Mouse (Mus musculus) hindbrain, embryonic 14.5 days (tissue): ENCODE measurements around the gene Ruvbl2. TPM values are rescaled to one million over a fixed set of nuclear protein-coding genes. Genes with fewer than 3 reads are reported as not detected.

ENCODE experiments used
- ATAC-seq: fragments of 200-750 bp; cut with Nextera tagmentation; 2 replicates; pipeline ENCODE4 v1.8.0; 2017; ENCODE audit warnings: moderate number of reproducible peaks, mild to moderate bottlenecking, moderate TSS enrichment, moderate library complexity; ENCODE audit not compliant: low FRiP score
- DNase-seq: peaks from one replicate; pipeline ENCODE4 v3.0.0-alpha.2; 2015; ENCODE audit warnings: low spot score
- H3K27ac ChIP-seq: fragments of 300-500 bp; sonication (generic); 2 replicates; pipeline ENCODE4 v1.5.1; 2014; ENCODE audit warnings: mild to moderate bottlenecking, moderate library complexity
- H3K27me3 ChIP-seq: fragments of 300-500 bp; sonication (generic); 2 replicates; pipeline ENCODE4 v1.6.1; 2014; ENCODE audit warnings: mild to moderate bottlenecking, low read length, mixed read lengths; ENCODE audit not compliant: control insufficient read depth, insufficient read depth
- H3K36me3 ChIP-seq: fragments of 300-500 bp; sonication (generic); replicated peaks from 2 replicates; pipeline ENCODE4 v1.6.1; 2014; ENCODE audit not compliant: control insufficient read depth, insufficient read depth
- H3K4me1 ChIP-seq: fragments of 300-500 bp; sonication (generic); replicated peaks from 2 replicates; pipeline ENCODE4 v1.6.1; 2014; ENCODE audit warnings: antibody characterized with exemption, low read length, mixed read lengths; ENCODE audit not compliant: control insufficient read depth, insufficient read depth
- H3K4me2 ChIP-seq: fragments of 300-500 bp; sonication (generic); replicated peaks from 2 replicates; pipeline ENCODE4 v1.6.1; 2014; ENCODE audit warnings: mild to moderate bottlenecking, moderate library complexity
- H3K4me3 ChIP-seq: fragments of 300-500 bp; sonication (generic); replicated peaks from 2 replicates; pipeline ENCODE4 v1.5.1; 2014; ENCODE audit warnings: mild to moderate bottlenecking, low read length
- H3K9ac ChIP-seq: fragments of 300-500 bp; sonication (generic); 2 replicates; pipeline ENCODE4 v1.6.1; 2014
- H3K9me3 ChIP-seq: fragments of 300-500 bp; sonication (generic); 2 replicates; pipeline ENCODE4 v1.6.1; 2016; ENCODE audit warnings: low read length; ENCODE audit not compliant: control insufficient read depth
- WGBS: fragments of 180-500 bp; shearing (Covaris S2); extraction: QIAGEN DNeasy Blood & Tissue Kit; methylation state at CpG from one replicate; pipeline ENCODE4 v1.1.7; 2014; 5-methylcytosine and 5-hydroxymethylcytosine counted together
- polyA plus RNA-seq: library from polyadenylated mRNA; unstranded; fragments of >200 nt; fragmentation: Nextera tagmentation; extraction: Ambion mirVana; gene quantifications from 2 replicates; pipeline ENCODE4 v1.2.1, GENCODE M21; 2014

The Ruvbl2 gene
- polyA plus RNA-seq, 1 experiment from 2014 or later = 83.9 TPM

DNA sequence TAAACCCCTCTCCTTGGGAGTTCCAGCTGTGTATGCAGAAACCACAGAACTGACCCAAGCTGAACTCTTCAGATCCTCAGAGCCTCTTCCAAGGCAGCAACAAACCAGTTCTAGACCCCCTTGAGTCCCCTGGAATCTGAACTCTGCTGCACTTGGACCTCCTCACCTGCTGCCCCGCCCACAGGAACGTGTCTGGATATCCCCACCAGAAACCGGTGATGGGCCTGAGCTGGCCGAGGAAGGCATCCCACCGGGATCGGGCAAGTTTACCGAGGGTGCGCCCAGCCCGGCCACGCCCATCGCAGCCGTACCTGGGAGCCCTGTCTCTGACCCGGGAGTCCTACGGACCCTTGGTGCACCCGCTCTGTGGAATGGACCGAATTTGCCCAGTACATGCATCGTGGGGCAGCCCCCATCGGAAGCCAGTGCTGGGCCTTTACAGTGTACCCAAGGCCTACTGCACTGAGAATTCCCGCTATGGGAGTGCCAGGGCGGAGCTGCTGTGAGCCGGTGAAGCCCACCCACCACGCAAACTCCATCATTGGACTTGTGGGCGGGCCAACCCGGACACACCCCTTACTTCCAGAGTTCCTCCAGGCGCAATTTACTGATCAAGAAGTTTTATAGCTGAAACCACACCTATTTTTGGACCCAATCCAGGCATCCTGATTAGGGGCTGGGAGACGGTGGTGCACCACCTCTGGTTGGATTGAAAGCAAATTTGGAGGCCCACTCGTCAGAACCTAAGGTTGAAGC, 17.9 kb downstream of the Ruvbl2 start:
- no peak for ATAC-seq

DNA sequence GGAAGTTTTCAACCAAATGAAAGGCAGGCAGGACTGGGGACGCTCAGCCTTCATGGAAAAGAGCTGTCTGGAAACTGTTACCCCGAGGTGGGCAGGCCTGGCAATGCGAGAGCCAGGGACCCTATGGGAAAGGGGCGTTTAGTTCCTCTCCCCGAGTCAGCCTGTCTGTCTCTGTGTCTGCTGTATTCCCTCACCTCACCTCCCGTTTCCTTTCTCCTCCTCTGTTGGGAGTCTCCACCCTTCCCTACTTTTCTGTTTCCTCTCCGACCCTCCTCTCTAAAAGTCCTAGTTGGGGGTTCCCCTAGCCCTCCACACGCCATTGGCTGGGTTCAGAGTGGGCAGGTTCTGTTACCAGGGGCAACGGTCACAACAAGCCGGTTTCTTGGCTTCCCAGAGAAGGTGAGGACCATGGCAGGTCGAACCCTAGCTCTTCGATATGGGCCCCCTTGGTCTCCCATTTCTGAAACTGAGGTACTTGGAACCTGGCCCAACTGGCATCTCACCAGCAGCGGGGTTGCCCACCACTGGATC, 19.9 kb downstream of the Ruvbl2 start:
- Histone ChIP-seq H3K27ac (no peak overlapping the region), H3K9me3 (no peaks in the 10 kb centered on the region), H3K9ac (no peak overlapping the region), H3K4me1 (peaks cover 10% of the 10 kb centered on the region), H3K4me3 (no peak overlapping the region), H3K36me3 (peaks cover 30% of the 10 kb centered on the region), H3K4me2 (no peak overlapping the region), H3K27me3 (peaks cover 87% of the 10 kb centered on the region)
- 12% methylated on average over 13 of the region's 13 CpGs for WGBS
- no peak for DNase-seq
- ATAC-seq = no peak

More for the DNA sequence above, 17.9 kb downstream of the Ruvbl2 start:
- H3K36me3 ChIP-seq = peaks cover 50% of the 10 kb centered on the region
- H3K4me1 ChIP-seq = no peaks in the 10 kb centered on the region
- H3K27ac ChIP-seq = no peak overlapping the region
- no peak overlapping the region for H3K9ac ChIP-seq
- H3K9me3 ChIP-seq = no peaks in the 10 kb centered on the region
- WGBS = 12% methylated on average over 27 of the region's 27 CpGs
- peaks cover 67% of the 10 kb centered on the region for H3K27me3 ChIP-seq
- H3K4me2 ChIP-seq = no peak overlapping the region
- H3K4me3 ChIP-seq = no peak overlapping the region
- no peak for DNase-seq

DNA sequence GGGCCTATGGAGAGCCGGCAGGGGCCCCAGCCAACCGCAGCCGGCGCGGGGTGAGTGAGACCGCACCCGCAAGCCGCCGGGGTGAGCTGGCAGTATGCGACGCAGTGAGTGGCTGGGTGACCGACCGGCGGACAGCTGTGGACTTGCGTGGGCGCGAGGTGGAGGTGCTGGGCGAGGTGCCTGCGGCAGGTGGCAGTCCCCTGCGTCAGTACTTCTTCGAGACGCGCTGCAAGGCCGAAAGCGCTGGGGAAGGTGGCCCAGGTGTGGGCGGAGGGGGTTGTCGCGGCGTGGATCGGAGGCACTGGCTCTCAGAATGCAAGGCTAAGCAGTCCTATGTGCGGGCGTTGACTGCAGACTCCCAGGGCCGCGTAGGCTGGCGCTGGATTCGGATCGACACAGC, 22.3 kb downstream of the Ruvbl2 start:
- no peak overlapping the region for H3K27ac ChIP-seq
- 10% methylated on average over 37 of the region's 37 CpGs for WGBS
- peaks cover 99% of the 10 kb centered on the region for H3K27me3 ChIP-seq
- H3K4me3 ChIP-seq = no peak overlapping the region
- ATAC-seq (no peak), DNase-seq (no peak)
- H3K9ac ChIP-seq = no peak overlapping the region
- H3K9me3 ChIP-seq = no peaks in the 10 kb centered on the region
- peaks cover 6% of the 10 kb centered on the region; the same call in 1 of the 2 replicates for H3K36me3 ChIP-seq
- peaks cover 10% of the 10 kb centered on the region for H3K4me1 ChIP-seq
- peak overlapping the region; percentile 10; the same call in 1 of the 2 replicates for H3K4me2 ChIP-seq

DNA sequence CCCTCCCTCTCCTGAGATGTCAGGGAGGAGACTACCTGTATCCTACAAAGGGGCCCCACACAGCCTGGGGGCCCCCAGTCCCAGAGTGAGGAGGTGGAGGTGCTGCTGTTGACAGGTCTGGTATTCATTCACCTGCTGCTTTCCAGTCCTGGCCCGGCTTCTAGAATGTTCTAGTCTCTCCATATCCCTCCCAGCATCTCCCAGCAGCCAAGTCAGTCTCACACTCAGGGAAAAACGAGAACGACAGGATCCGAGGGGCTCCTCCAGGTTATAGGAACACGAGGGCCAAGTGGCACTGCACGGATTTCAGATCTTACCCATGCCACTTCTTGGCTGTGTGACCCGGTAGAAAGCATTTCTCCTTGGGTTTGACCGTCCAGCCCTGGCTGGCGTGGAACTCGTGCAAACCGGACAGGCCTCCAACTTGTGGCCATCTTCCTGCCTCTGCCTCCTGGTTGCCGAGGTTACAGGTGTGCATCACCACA, 23.1 kb downstream of the Ruvbl2 start:
- Histone ChIP-seq H3K4me1 (peaks cover 10% of the 10 kb centered on the region), H3K4me3 (no peak overlapping the region), H3K9ac (no peak overlapping the region), H3K36me3 (no peaks in the 10 kb centered on the region), H3K27ac (no peak overlapping the region), H3K4me2 (no peak overlapping the region), H3K27me3 (peaks cover 99% of the 10 kb centered on the region), H3K9me3 (no peaks in the 10 kb centered on the region)
- DNase-seq (no peak), ATAC-seq (no peak)
- 47% methylated on average over 12 of the region's 12 CpGs for WGBS

DNA sequence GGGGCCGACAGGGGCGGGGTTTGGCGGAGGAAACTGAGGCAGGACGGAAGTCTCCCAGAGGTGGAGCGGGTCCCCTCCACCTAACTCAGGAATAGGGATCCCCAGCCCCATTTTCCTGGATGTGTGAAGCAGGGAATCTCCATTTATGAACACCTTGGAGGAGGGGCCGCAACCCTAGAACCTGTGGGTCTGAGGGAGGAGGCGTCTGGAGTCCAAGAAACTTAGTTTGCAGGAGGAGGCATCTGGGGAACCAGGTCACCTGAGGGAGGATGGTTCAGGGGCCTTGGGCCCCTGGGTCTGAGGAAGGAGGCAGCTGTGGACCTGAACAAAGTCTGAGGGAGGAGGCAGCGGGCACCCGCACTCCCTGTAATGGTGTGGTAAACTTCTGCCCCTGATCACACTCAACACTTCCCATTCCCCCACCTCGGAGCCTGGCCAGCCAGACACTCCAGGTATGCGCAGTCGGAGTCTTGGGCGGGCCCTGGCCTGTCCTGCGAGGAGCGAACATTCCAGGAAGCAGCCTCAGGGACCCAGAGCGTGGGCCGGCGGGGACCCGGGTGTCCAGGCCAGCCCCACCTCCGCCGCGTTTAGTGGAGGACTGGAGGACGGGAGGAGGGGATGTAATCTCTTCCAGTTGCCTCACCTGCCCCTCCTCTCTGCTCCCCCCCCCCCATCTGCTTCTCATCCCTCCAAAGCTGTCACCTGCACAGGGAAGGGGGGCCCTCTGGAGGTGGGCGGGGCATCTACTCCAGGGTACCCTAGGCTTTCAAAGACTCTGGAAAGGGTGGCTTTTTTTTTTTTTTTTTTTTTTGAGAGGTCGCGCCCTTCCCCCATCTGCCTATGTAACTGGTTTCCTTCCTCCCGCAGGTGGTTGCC, 23.8 kb downstream of the Ruvbl2 start:
- Histone ChIP-seq H3K27me3 (peaks cover 99% of the 10 kb centered on the region), H3K27ac (no peak overlapping the region), H3K4me1 (peaks cover 10% of the 10 kb centered on the region), H3K9ac (peak overlapping the region; percentile 54), H3K4me2 (peak overlapping the region; percentile 69), H3K9me3 (no peaks in the 10 kb centered on the region), H3K36me3 (no peaks in the 10 kb centered on the region), H3K4me3 (peak overlapping the region; percentile 41)
- DNase-seq (no peak), ATAC-seq (no peak)
- 3% methylated on average over 27 of the region's 27 CpGs for WGBS

DNA sequence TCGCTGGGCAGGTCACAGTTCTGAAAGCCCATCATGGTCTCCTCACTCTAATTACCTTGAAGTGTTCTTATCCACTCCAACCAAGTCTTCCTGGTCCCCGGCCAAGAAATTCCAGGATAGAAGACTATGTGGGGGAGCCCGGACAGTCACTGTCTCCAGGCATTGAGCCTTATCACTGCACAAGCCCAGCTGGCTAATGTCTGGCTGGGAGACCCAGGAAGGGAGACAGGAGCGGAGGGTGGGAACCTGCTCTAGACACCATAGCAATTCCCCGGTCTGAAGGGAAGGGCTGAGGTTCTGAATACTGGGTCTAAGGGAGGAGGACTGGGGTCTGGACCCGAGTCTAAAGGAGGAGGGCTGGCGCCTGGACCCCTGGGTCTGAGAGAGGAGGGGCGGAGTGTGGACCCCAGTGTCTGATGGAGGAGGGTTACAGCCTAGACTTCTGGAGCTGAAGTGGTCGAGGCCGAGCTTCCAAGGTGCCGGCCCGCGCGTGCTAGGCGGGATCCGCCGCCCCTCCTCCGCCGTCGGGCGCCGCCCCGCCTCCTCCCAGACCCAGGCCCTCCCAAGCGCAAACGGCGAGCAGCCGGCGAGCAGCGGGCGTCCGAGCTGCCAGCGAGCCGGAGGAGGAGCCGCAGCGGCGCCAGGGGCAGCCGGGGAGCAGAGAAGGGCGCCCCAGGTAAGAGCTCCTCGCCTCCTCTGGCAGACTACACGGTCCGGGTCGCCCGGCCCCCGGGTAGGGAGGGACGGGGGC, 24.6 kb downstream of the Ruvbl2 start, which contains the start of gene Ntf5:
Gene Ntf5, plus strand, starts transcription at position 583 of the 751 bp plus-strand sequence.
- Histone ChIP-seq H3K36me3 (no peaks in the 10 kb centered on the region), H3K4me2 (peak within 1 kb of the TSS; percentile 69), H3K27me3 (peaks cover 99% of the 10 kb centered on the region), H3K4me1 (peaks cover 10% of the 10 kb centered on the region), H3K4me3 (peak within 1 kb of the TSS; percentile 41), H3K9ac (peak within 1 kb of the TSS; percentile 54), H3K9me3 (no peaks in the 10 kb centered on the region), H3K27ac (no peak within 1 kb of the TSS)
- DNase-seq (no peak), ATAC-seq (no peak)
- WGBS = 3% methylated on average over 45 of the region's 45 CpGs

DNA sequence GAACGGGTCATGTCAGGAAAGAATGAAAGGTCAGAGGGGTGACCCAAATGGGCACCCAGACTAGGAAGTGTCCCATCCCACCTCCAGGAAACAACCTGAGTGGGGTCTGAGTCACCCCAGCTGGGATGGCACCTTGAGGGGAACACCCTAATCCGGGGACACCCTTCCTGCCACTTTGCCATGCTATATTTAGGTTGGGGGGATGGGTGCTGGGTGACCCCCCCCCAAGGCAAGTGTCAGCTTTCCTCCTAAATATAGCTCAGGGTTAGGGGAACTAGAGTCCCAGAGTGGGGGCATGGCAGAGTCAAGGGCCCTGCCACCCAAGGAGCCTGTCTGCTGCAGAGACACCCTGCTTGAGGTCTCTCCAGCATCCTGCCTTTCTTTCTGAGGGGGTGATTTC, 25.5 kb downstream of the Ruvbl2 start:
- H3K27ac ChIP-seq = no peak overlapping the region
- WGBS = 93% methylated on average over 2 of the region's 2 CpGs

DNA sequence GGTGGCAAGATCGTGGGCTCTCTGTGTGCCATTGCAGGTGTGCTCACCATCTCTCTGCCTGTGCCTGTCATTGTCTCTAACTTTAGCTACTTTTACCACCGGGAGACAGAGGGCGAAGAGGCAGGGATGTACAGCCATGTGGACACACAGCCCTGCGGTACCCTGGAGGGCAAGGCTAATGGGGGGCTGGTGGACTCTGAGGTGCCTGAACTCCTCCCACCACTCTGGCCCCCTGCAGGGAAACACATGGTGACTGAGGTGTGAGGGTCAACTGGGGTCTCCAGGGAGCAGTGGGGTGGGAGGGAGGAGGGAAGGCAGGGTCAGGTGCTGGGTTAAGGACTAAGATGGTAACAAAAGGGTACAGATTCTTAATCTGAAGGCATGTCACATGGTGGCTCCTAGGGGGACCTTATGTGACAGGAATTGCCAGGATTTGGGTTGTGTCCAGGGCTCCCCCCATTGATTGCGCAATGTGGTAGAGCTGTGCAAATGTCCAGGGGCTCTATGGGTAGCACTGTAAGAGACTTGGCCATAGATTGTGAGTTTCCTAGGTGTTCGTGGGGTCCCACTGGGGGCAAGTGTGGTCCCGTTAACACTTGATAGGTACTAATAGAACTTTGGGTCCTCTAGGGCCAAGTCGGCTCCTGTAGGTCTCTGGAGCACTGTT, 28.3 kb downstream of the Ruvbl2 start:
- no peak for ATAC-seq
- WGBS = 87% methylated on average over 8 of the region's 8 CpGs
- Histone ChIP-seq H3K4me3 (no peak overlapping the region), H3K4me2 (no peak overlapping the region), H3K9ac (no peak overlapping the region), H3K27me3 (peaks cover 99% of the 10 kb centered on the region), H3K27ac (no peak overlapping the region), H3K4me1 (peaks cover 10% of the 10 kb centered on the region), H3K36me3 (no peaks in the 10 kb centered on the region), H3K9me3 (no peaks in the 10 kb centered on the region)
- no peak for DNase-seq

More for the DNA sequence above, 25.5 kb downstream of the Ruvbl2 start:
- Histone ChIP-seq H3K4me1 (peaks cover 10% of the 10 kb centered on the region), H3K9me3 (no peaks in the 10 kb centered on the region), H3K4me3 (no peak overlapping the region), H3K9ac (no peak overlapping the region), H3K36me3 (no peaks in the 10 kb centered on the region), H3K27me3 (peaks cover 99% of the 10 kb centered on the region), H3K4me2 (no peak overlapping the region)
- DNase-seq (no peak), ATAC-seq (no peak)
